Mouse (Mus musculus) cortical plate, adult 2 months (tissue): ENCODE measurements around the gene Poldip3. TPM values are rescaled to one million over a fixed set of nuclear protein-coding genes. Genes with fewer than 3 reads are reported as not detected.
"Not testable (repeated sequence)": the region's sequence is repeated elsewhere in the genome, so short reads cannot be mapped to it uniquely, and the experiment has no call there.

Experiments
- H3K27ac ChIP-seq: fragments of 200-500 bp; 2 replicates; pipeline ENCODE4 v1.5.1; 2012; ENCODE audit warnings: low read length, control low read depth, inconsistent platforms; ENCODE audit not compliant: insufficient read depth
- H3K4me1 ChIP-seq: fragments of 200-500 bp; 2 replicates; pipeline ENCODE4 v1.6.1; 2011; ENCODE audit warnings: low read length; ENCODE audit not compliant: control insufficient read depth, insufficient read depth
- H3K4me3 ChIP-seq: fragments of 200-500 bp; 2 replicates; pipeline ENCODE4 v1.5.1; 2011; ENCODE audit warnings: mild to moderate bottlenecking, low read length, control low read depth; ENCODE audit not compliant: insufficient read depth
- CTCF ChIP-seq: fragments of 200-500 bp; IDR thresholded peaks from 2 replicates; pipeline ENCODE4 v1.5.1; 2011; ENCODE audit warnings: mild to moderate bottlenecking, control low read depth, low read length; ENCODE audit not compliant: insufficient read depth; ENCODE audit errors: extremely low read depth
- POLR2A ChIP-seq: fragments of 200-500 bp; IDR thresholded peaks from 2 replicates; pipeline ENCODE4 v1.6.1; 2011; ENCODE audit warnings: mild to moderate bottlenecking, low read length, control low read depth; ENCODE audit not compliant: insufficient read depth; ENCODE audit errors: extremely low read depth
- polyA plus RNA-seq: library from polyadenylated mRNA; depleted of rRNA; stranded (reverse); fragments of >200 nt; gene quantifications from 2 replicates; pipeline ENCODE4 v1.2.3, GENCODE M21; 2012

Gene Poldip3
- polyA plus RNA-seq, 1 experiment, result 66.6 TPM

DNA sequence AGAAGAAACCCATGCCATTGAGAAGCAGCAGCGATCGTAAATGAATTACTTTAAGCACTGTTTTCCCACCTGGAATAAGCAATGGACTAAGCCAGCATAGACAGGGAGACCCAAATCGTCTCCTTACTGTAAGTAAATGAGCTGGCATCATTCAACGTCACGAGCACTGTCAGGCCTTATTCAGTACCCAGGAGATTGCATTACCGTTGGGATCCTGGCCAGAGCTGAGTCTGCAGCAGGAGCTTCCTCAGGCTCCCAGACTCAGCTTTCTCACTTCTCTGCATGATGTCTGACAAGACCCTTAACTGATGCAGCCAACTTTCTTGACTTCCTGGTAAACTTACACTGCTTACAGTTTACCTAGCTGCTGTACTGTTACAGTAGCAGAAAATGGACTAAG, 14.5 kb downstream of the Poldip3 start:
- no peak overlapping the region for H3K27ac ChIP-seq
- no peak overlapping the region for H3K4me3 ChIP-seq
- TF ChIP-seq CTCF (no peak), POLR2A (no peak)
- H3K4me1 ChIP-seq, result 0 out of 2 replicates have a peak, but pooled peaks cover 2% of the 10 kb centered on the region

GRCm38 (mm10) chr15:83129530-83130231, 19.5 kb downstream of the Poldip3 start:
- no peak overlapping the region for H3K27ac ChIP-seq

GRCm38 (mm10) chr15:83127037-83127436, 22.1 kb downstream of the Poldip3 start:
- H3K4me1 ChIP-seq, H3K4me3 ChIP-seq, H3K27ac ChIP-seq: not testable (repeated sequence)

More at GRCm38 (mm10) chr15:83129530-83130231, 19.5 kb downstream of the Poldip3 start:
- H3K4me3 ChIP-seq, result no peak overlapping the region
- TF ChIP-seq CTCF, result no peak
- TF ChIP-seq POLR2A, result no peak
- no peaks in the 10 kb centered on the region for H3K4me1 ChIP-seq

DNA sequence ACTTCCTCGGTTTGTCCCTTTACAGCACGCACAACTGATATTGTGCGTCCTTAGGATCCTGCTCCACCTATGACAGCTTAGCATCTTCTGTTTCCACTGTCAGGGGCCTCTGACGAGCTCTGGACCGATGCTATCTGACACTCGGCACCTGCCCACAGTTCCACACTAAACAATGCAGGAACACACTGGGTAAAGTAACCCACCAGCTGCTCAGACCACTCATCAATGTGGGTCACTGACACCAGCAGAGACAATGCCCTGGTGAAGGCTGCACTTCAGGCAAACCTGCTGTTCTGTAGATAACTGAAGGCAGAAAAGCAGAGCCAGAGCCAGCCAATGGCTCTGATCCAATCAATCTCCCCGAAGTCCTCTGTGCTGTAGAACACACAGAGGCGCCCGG, 22.6 kb downstream of the Poldip3 start:
- TF ChIP-seq CTCF (no peak), POLR2A (no peak)
- no peak overlapping the region for H3K27ac ChIP-seq
- H3K4me3 ChIP-seq, result no peak overlapping the region
- no peaks in the 10 kb centered on the region for H3K4me1 ChIP-seq

DNA sequence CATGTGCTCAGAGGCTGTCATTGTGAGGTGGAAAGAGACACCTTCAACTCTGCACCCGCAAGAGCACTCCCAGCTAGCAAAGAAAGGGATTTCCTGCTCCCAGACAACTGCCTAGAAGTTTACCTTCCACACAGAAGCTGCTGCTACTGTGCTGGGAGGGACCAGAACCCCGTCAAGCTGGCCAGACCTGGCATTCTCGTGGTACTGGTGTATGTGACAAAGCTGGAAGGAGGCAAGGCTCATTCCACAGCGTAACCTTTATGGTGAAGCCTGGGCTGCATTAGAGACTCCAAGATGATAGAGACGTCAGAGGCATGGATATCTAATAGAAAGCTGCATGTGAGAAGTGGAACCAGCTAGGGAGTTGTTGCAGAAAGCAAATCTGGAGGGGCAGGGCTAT, 24.6 kb downstream of the Poldip3 start:
- peaks cover 2% of the 10 kb centered on the region; the same call in 1 of the 2 replicates for H3K4me1 ChIP-seq
- no peak overlapping the region for H3K4me3 ChIP-seq
- no peak overlapping the region for H3K27ac ChIP-seq
- no peak for TF ChIP-seq POLR2A
- no peak for TF ChIP-seq CTCF

- Histone ChIP-seq H3K4me3 (peak within 1 kb of the TSS; percentile 86), H3K4me1 (peaks cover 2% of the 10 kb centered on the region; the same call in 1 of the 2 replicates), H3K27ac (peak within 1 kb of the TSS; percentile 18; the same call in 1 of the 2 replicates)
- TF ChIP-seq POLR2A (peak; percentile 77), CTCF (no peak)
Measured at GRCm38 (mm10) chr15:83122566-83123145, 26.5 kb downstream of the Poldip3 start, which contains the start of gene Rrp7a. TSS of gene Rrp7a (minus strand) at chr15:83122801.

DNA sequence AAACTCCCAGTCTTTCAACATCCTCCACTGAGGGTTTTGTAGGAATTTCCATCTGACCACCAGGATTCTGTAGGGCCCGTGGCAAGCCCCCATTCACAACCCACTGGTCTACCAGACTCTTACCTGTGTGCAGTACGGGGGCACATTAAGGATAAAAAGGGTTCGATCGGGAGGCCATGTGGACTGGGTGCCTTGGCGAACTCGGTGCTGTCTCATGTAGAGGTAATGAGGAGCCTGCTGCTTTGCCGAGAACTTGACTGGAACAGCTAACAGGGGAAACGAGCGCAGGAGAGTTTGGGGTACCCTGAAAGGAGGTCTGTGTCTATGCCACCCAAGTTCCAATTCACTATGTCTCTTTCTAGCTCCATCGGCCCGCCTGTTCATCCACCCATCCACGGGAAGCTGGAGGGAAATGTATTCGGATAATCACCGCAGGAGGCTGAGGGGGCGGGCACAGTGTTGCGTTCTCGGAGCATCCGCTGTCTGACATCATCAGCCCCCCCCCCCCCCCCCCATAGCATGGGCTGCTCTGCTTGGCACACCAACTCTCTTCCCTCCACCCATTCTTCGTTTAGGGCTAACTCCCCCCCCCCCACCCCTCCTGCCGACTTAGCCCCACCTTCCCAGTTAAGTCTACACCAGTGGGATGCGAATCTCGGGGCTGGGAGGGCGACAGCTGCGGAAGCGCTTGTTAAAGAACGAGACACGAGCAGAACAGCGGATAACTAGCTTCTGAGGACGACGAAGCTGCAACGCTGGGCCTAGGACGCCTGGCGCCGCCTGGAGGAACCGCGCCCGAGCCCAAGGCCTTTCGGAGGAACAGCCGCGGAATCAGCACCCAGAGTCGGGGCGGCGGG, 27.2 kb downstream of the Poldip3 start:
- no peak for TF ChIP-seq CTCF
- TF ChIP-seq POLR2A, result no peak
- Histone ChIP-seq H3K4me1 (peaks cover 2% of the 10 kb centered on the region; the same call in 1 of the 2 replicates), H3K4me3 (peak overlapping the region; percentile 86), H3K27ac (peak overlapping the region; percentile 18; the same call in 1 of the 2 replicates)

- Histone ChIP-seq H3K4me1 (peaks cover 2% of the 10 kb centered on the region; the same call in 1 of the 2 replicates), H3K27ac (no peak overlapping the region), H3K4me3 (no peak overlapping the region)
- TF ChIP-seq POLR2A (no peak), CTCF (peak; percentile 55)
Measured at GRCm38 (mm10) chr15:83118360-83118759, 30.8 kb downstream of the Poldip3 start.

GRCm38 (mm10) chr15:83115071-83115470, 34.1 kb downstream of the Poldip3 start:
- no peak for TF ChIP-seq POLR2A
- no peak for TF ChIP-seq CTCF
- no peak overlapping the region for H3K4me3 ChIP-seq

More at GRCm38 (mm10) chr15:83115071-83115470, 34.1 kb downstream of the Poldip3 start:
- peaks cover 2% of the 10 kb centered on the region; the same call in 1 of the 2 replicates for H3K4me1 ChIP-seq
- H3K27ac ChIP-seq, result no peak overlapping the region
